Mouse (Mus musculus): ENCODE results near the gene Kif13a. TPM values are rescaled to one million over a fixed set of nuclear protein-coding genes. Genes with fewer than 3 reads are reported as not detected.

Gene Kif13a
- polyA plus RNA-seq, 1 experiment from 2014 or later: 14.5 TPM

- Histone ChIP-seq H3K27ac (ENCODE audit: low read depth, low read length) (no peak overlapping the region), H3K4me3 (ENCODE audit: low read depth, low read length) (no peak overlapping the region), H3K4me2 (replicated peaks; ENCODE audit: low read depth, low read length) (no peak overlapping the region), H3K4me1 (replicated peaks; ENCODE audit: control insufficient read depth, insufficient read depth, low read length) (no peaks in the 10 kb centered on the region; the same call in 1 of the 2 replicates), H3K36me3 (ENCODE audit: control insufficient read depth, insufficient read depth, low read length) (no peaks in the 10 kb centered on the region), H3K27me3 (ENCODE audit: control insufficient read depth, insufficient read depth, low read length) (no peaks in the 10 kb centered on the region), H3K9me3 (ENCODE audit: control insufficient read depth, low read length) (no peaks in the 10 kb centered on the region), H3K9ac (ENCODE audit: low read depth, low read length) (no peak overlapping the region)
- WGBS: 93% methylated on average over 1 of the region's 1 CpGs
- no peak for ATAC-seq (ENCODE audit: low FRiP score)
- no peak for DNase-seq (ENCODE audit: low spot score)
Measured at GRCm38 (mm10) chr13:46932049-46932448, 2.4 kb upstream of the Kif13a start.

GRCm38 (mm10) chr13:46930659-46931046 lies 986 bp upstream of the Kif13a start:
- peak overlapping the region; percentile 83 for H3K4me2 ChIP-seq (replicated peaks; ENCODE audit: low read depth, low read length)
- no peaks in the 10 kb centered on the region; the same call in 1 of the 2 replicates for H3K4me1 ChIP-seq (replicated peaks; ENCODE audit: control insufficient read depth, insufficient read depth, low read length)
- peak overlapping the region; percentile 59 for H3K4me3 ChIP-seq (ENCODE audit: low read depth, low read length)
- ATAC-seq (ENCODE audit: low FRiP score): peak; percentile 5; the same call in 1 of the 2 replicates
- 2% methylated on average over 15 of the region's 15 CpGs for WGBS
- no peaks in the 10 kb centered on the region for H3K9me3 ChIP-seq (ENCODE audit: control insufficient read depth, low read length)
- H3K27me3 ChIP-seq (ENCODE audit: control insufficient read depth, insufficient read depth, low read length): no peaks in the 10 kb centered on the region
- H3K27ac ChIP-seq (ENCODE audit: low read depth, low read length): peak overlapping the region; percentile 98; the same call in 1 of the 2 replicates
- DNase-seq (ENCODE audit: low spot score): no peak
- no peaks in the 10 kb centered on the region for H3K36me3 ChIP-seq (ENCODE audit: control insufficient read depth, insufficient read depth, low read length)
- H3K9ac ChIP-seq (ENCODE audit: low read depth, low read length): peak overlapping the region; percentile 91

- peak; percentile 70 for ATAC-seq (ENCODE audit: low FRiP score)
- DNase-seq (ENCODE audit: low spot score): peak; percentile 77
Measured at GRCm38 (mm10) chr13:46928961-46929691, 541 bp downstream of the Kif13a start.

GRCm38 (mm10) chr13:46928404-46928803 lies 1.3 kb downstream of the Kif13a start:
- ATAC-seq (ENCODE audit: low FRiP score) (no peak), DNase-seq (ENCODE audit: low spot score) (no peak)
- Histone ChIP-seq H3K4me2 (replicated peaks; ENCODE audit: low read depth, low read length) (peak overlapping the region; percentile 83), H3K9me3 (ENCODE audit: control insufficient read depth, low read length) (no peaks in the 10 kb centered on the region), H3K36me3 (ENCODE audit: control insufficient read depth, insufficient read depth, low read length) (no peaks in the 10 kb centered on the region), H3K27me3 (ENCODE audit: control insufficient read depth, insufficient read depth, low read length) (no peaks in the 10 kb centered on the region), H3K27ac (ENCODE audit: low read depth, low read length) (0 out of 2 replicates have a peak overlapping the region, but pooled peaks have one; percentile 98), H3K9ac (ENCODE audit: low read depth, low read length) (peak overlapping the region; percentile 91; the same call in 1 of the 2 replicates), H3K4me3 (ENCODE audit: low read depth, low read length) (peak overlapping the region; percentile 59), H3K4me1 (replicated peaks; ENCODE audit: control insufficient read depth, insufficient read depth, low read length) (no peaks in the 10 kb centered on the region; the same call in 1 of the 2 replicates)
- WGBS: 18% methylated on average over 5 of the region's 5 CpGs

More at GRCm38 (mm10) chr13:46928961-46929691, 541 bp downstream of the Kif13a start:
- Histone ChIP-seq H3K27ac (ENCODE audit: low read depth, low read length) (peak overlapping the region; percentile 98), H3K4me2 (replicated peaks; ENCODE audit: low read depth, low read length) (peak overlapping the region; percentile 83), H3K4me3 (ENCODE audit: low read depth, low read length) (peak overlapping the region; percentile 59), H3K36me3 (ENCODE audit: control insufficient read depth, insufficient read depth, low read length) (no peaks in the 10 kb centered on the region), H3K27me3 (ENCODE audit: control insufficient read depth, insufficient read depth, low read length) (no peaks in the 10 kb centered on the region), H3K9me3 (ENCODE audit: control insufficient read depth, low read length) (no peaks in the 10 kb centered on the region), H3K4me1 (replicated peaks; ENCODE audit: control insufficient read depth, insufficient read depth, low read length) (no peaks in the 10 kb centered on the region; the same call in 1 of the 2 replicates), H3K9ac (ENCODE audit: low read depth, low read length) (peak overlapping the region; percentile 91)
- under 1% methylated on average over 53 of the region's 60 CpGs for whole genome bisulfite sequencing

- Histone ChIP-seq H3K4me3 (ENCODE audit: low read depth, low read length) (no peak overlapping the region), H3K4me2 (replicated peaks; ENCODE audit: low read depth, low read length) (no peak overlapping the region), H3K9me3 (ENCODE audit: control insufficient read depth, low read length) (no peaks in the 10 kb centered on the region), H3K9ac (ENCODE audit: low read depth, low read length) (no peak overlapping the region), H3K27me3 (ENCODE audit: control insufficient read depth, insufficient read depth, low read length) (no peaks in the 10 kb centered on the region), H3K4me1 (replicated peaks; ENCODE audit: control insufficient read depth, insufficient read depth, low read length) (no peaks in the 10 kb centered on the region; the same call in 1 of the 2 replicates), H3K27ac (ENCODE audit: low read depth, low read length) (no peak overlapping the region), H3K36me3 (ENCODE audit: control insufficient read depth, insufficient read depth, low read length) (no peaks in the 10 kb centered on the region)
- ATAC-seq (ENCODE audit: low FRiP score) (no peak), DNase-seq (ENCODE audit: low spot score) (no peak)
- 88% methylated on average over 13 of the region's 13 CpGs for WGBS
Measured at GRCm38 (mm10) chr13:46925671-46926070, 4.0 kb downstream of the Kif13a start.

- H3K9me3 ChIP-seq (ENCODE audit: control insufficient read depth, low read length): no peaks in the 10 kb centered on the region
- peaks cover 2% of the 10 kb centered on the region; the same call in 1 of the 2 replicates for H3K36me3 ChIP-seq (ENCODE audit: control insufficient read depth, insufficient read depth, low read length)
- ATAC-seq (ENCODE audit: low FRiP score) (no peak), DNase-seq (ENCODE audit: low spot score) (no peak)
- H3K4me3 ChIP-seq (ENCODE audit: low read depth, low read length): no peak overlapping the region
- H3K9ac ChIP-seq (ENCODE audit: low read depth, low read length): no peak overlapping the region
- 84% methylated on average over 8 of the region's 8 CpGs for WGBS
- H3K4me1 ChIP-seq (replicated peaks; ENCODE audit: control insufficient read depth, insufficient read depth, low read length): no peaks in the 10 kb centered on the region
- no peaks in the 10 kb centered on the region for H3K27me3 ChIP-seq (ENCODE audit: control insufficient read depth, insufficient read depth, low read length)
- H3K4me2 ChIP-seq (replicated peaks; ENCODE audit: low read depth, low read length): no peak overlapping the region
- no peak overlapping the region for H3K27ac ChIP-seq (ENCODE audit: low read depth, low read length)
Measured at GRCm38 (mm10) chr13:46921559-46921958, 8.1 kb downstream of the Kif13a start.

- Histone ChIP-seq H3K4me3 (ENCODE audit: low read depth, low read length) (no peak overlapping the region), H3K4me1 (replicated peaks; ENCODE audit: control insufficient read depth, insufficient read depth, low read length) (no peaks in the 10 kb centered on the region), H3K27ac (ENCODE audit: low read depth, low read length) (no peak overlapping the region), H3K27me3 (ENCODE audit: control insufficient read depth, insufficient read depth, low read length) (no peaks in the 10 kb centered on the region), H3K36me3 (ENCODE audit: control insufficient read depth, insufficient read depth, low read length) (peaks cover 2% of the 10 kb centered on the region; the same call in 1 of the 2 replicates), H3K9me3 (ENCODE audit: control insufficient read depth, low read length) (no peaks in the 10 kb centered on the region), H3K9ac (ENCODE audit: low read depth, low read length) (no peak overlapping the region), H3K4me2 (replicated peaks; ENCODE audit: low read depth, low read length) (no peak overlapping the region)
- no peak for ATAC-seq (ENCODE audit: low FRiP score)
- 79% methylated on average over 2 of the region's 2 CpGs for WGBS
- no peak for DNase-seq (ENCODE audit: low spot score)
Measured at GRCm38 (mm10) chr13:46919797-46920196, 9.9 kb downstream of the Kif13a start.

GRCm38 (mm10) chr13:46918509-46918908 lies 11.2 kb downstream of the Kif13a start:
- no peak overlapping the region for H3K4me2 ChIP-seq (replicated peaks; ENCODE audit: low read depth, low read length)
- no peak overlapping the region for H3K9ac ChIP-seq (ENCODE audit: low read depth, low read length)
- 84% methylated on average over 5 of the region's 5 CpGs for WGBS
- no peak overlapping the region for H3K4me3 ChIP-seq (ENCODE audit: low read depth, low read length)
- no peaks in the 10 kb centered on the region for H3K9me3 ChIP-seq (ENCODE audit: control insufficient read depth, low read length)
- H3K27me3 ChIP-seq (ENCODE audit: control insufficient read depth, insufficient read depth, low read length): no peaks in the 10 kb centered on the region
- H3K4me1 ChIP-seq (replicated peaks; ENCODE audit: control insufficient read depth, insufficient read depth, low read length): no peaks in the 10 kb centered on the region
- ATAC-seq (ENCODE audit: low FRiP score) (no peak), DNase-seq (ENCODE audit: low spot score) (no peak)
- peaks cover 2% of the 10 kb centered on the region; the same call in 1 of the 2 replicates for H3K36me3 ChIP-seq (ENCODE audit: control insufficient read depth, insufficient read depth, low read length)
- no peak overlapping the region for H3K27ac ChIP-seq (ENCODE audit: low read depth, low read length)

GRCm38 (mm10) chr13:46911960-46912359 lies 17.7 kb downstream of the Kif13a start:
- Histone ChIP-seq H3K4me1 (replicated peaks; ENCODE audit: control insufficient read depth, insufficient read depth, low read length) (no peaks in the 10 kb centered on the region; the same call in 1 of the 2 replicates), H3K27ac (ENCODE audit: low read depth, low read length) (no peak overlapping the region), H3K4me2 (replicated peaks; ENCODE audit: low read depth, low read length) (no peak overlapping the region), H3K4me3 (ENCODE audit: low read depth, low read length) (no peak overlapping the region), H3K27me3 (ENCODE audit: control insufficient read depth, insufficient read depth, low read length) (no peaks in the 10 kb centered on the region), H3K9ac (ENCODE audit: low read depth, low read length) (no peak overlapping the region), H3K9me3 (ENCODE audit: control insufficient read depth, low read length) (no peaks in the 10 kb centered on the region), H3K36me3 (ENCODE audit: control insufficient read depth, insufficient read depth, low read length) (no peaks in the 10 kb centered on the region)
- DNase-seq (ENCODE audit: low spot score): no peak
- no peak for ATAC-seq (ENCODE audit: low FRiP score)
- WGBS: 78% methylated on average over 6 of the region's 6 CpGs

Measured in hindbrain, embryonic 11.5 days (tissue).